ENCODE assay signal across 14 mouse cellular contexts in the genomic region with DNA sequence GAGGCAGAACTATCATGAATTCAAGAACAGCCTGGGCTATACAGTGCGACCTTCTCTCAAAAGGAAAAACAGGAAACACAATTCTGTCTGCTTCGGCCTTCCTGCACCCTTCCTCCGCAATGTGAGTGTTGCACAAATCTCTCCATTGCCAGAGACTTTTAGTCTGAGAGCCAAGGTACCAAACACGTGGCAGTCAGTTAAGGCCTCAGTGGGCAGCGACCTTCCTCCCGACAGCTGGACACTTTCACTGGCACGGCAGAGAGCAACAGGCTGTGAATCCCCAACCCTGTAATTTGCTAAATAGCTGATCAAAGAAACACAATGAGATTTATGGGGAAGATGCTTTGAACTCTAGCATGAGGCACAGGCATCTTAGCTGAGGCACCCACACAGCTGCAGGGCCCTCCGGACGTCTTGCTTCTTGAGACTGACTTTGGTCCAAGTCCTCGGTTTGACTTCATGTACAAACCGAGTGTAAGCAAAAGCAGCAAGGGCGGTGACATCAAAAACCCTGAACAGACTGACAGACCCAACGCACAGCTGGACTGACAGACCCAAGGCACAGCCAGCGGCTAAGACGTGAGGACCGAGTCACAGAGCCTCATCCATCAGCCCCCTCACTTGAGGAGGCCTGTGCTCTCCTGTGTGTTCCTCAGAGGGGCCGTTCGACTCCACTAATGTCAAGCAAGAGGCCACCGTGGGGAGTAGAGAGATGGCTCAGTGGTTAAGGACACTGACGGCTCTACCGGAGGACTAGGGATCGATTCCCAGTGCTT.
DNase-seq lines count a peak whose midpoint lies in the region; ATAC-seq and TF ChIP-seq lines count a peak whose summit lies in the region.
"Had no signal": no experiment of that assay in that cellular context is flagged by ENCODE, and none has a peak within 500 bp of the region (broad histone marks: within the 10 kb centered on the region; RNA-seq: fewer than 3 reads in every experiment).

No protein-coding gene starts in this region.

- no peaks in the 10 kb centered on the region for H3K9me3 ChIP-seq in kidney, embryonic 16.5 days (ENCODE audit: low read length)
- H3K9me3 ChIP-seq: embryonic facial prominence, embryonic 15.5 days; forebrain, embryonic 12.5 days; hindbrain, embryonic 10.5 days; intestine, embryonic 15.5 days; limb, embryonic 15.5 days; neural tube, embryonic 15.5 days had no signal

- intact Hi-C loops in heart, adult 2 months (cut with DNase I), result no loop called here
- intact Hi-C loops in heart, postnatal 14 days (cut with DNase I), result no loop called here

- no peak overlapping the region for H3K9ac ChIP-seq in heart, adult 2 months (ENCODE audit: low read depth, low read length)
- no peak overlapping the region for H3K9ac ChIP-seq in kidney, embryonic 16.5 days (replicated peaks; ENCODE audit: low read length)
- H3K9ac ChIP-seq: embryonic facial prominence, embryonic 15.5 days; forebrain, embryonic 12.5 days; intestine, embryonic 15.5 days; limb, embryonic 15.5 days; neural tube, embryonic 15.5 days had no signal

- peaks cover 16% of the 10 kb centered on the region for H3K4me1 ChIP-seq in heart, adult 2 months (ENCODE audit: control insufficient read depth, insufficient read depth, low read length)
- peaks cover 35% of the 10 kb centered on the region for H3K4me1 ChIP-seq in kidney, embryonic 16.5 days (ENCODE audit: insufficient read depth, low read length)
- H3K4me1 ChIP-seq: forebrain, embryonic 12.5 days had no signal

- no peak for TF ChIP-seq POLR2A in heart, adult 2 months (IDR thresholded peaks at IDR 0.05; ENCODE audit: insufficient read depth, low read depth, low read length)

- peak overlapping the region; percentile 41 for H3K27ac ChIP-seq in heart, adult 2 months
- no peak overlapping the region for H3K27ac ChIP-seq in kidney, embryonic 16.5 days (ENCODE audit: low read length)
- H3K27ac ChIP-seq: embryonic facial prominence, embryonic 15.5 days; forebrain, embryonic 12.5 days; hindbrain, embryonic 10.5 days; intestine, embryonic 15.5 days; limb, embryonic 15.5 days; neural tube, embryonic 15.5 days had no signal

- no peaks in the 10 kb centered on the region for H3K36me3 ChIP-seq in heart, adult 2 months (ENCODE audit: control insufficient read depth, insufficient read depth, low read length)
- H3K36me3 ChIP-seq in kidney, embryonic 16.5 days (ENCODE audit: insufficient read depth, low read length), result no peaks in the 10 kb centered on the region
- H3K36me3 ChIP-seq: embryonic facial prominence, embryonic 15.5 days; forebrain, embryonic 12.5 days; intestine, embryonic 15.5 days; limb, embryonic 15.5 days; neural tube, embryonic 15.5 days had no signal

- H3K4me2 ChIP-seq in kidney, embryonic 16.5 days (replicated peaks; ENCODE audit: low read depth, low read length), result no peak overlapping the region
- H3K4me2 ChIP-seq: embryonic facial prominence, embryonic 15.5 days; forebrain, embryonic 12.5 days; intestine, embryonic 15.5 days; limb, embryonic 15.5 days; neural tube, embryonic 15.5 days had no signal

- peaks cover 5% of the 10 kb centered on the region; the same call in 1 of the 2 replicates for H3K79me2 ChIP-seq in heart, adult 2 months (replicated peaks; ENCODE audit: control insufficient read depth, insufficient read depth, low read length)

- no peak for TF ChIP-seq CTCF in heart, adult 2 months (IDR thresholded peaks at IDR 0.05)

- no peak for TF ChIP-seq EP300 in heart, adult 2 months (IDR thresholded peaks at IDR 0.05; ENCODE audit: insufficient read depth, low read depth, low read length)

- WGBS in heart, adult 2 months, result 69% methylated on average over 22 of the region's 22 CpGs
- WGBS in kidney, embryonic 16.5 days, result 50% methylated on average over 22 of the region's 22 CpGs

- no peak overlapping the region for H3K4me3 ChIP-seq in heart, adult 2 months
- no peak overlapping the region for H3K4me3 ChIP-seq in kidney, embryonic 16.5 days (ENCODE audit: low read length)
- H3K4me3 ChIP-seq: embryonic facial prominence, embryonic 15.5 days; forebrain, embryonic 12.5 days; hindbrain, embryonic 10.5 days; intestine, embryonic 15.5 days; limb, embryonic 15.5 days; neural tube, embryonic 15.5 days had no signal

- DNase-seq in heart, adult 2 months, result peak in 1 of 2 experiments; percentile 54
- no peak for DNase-seq in heart, postnatal 14 days
- no peak for DNase-seq in kidney, postnatal 14 days
- DNase-seq in induced T-regulatory cell, adult 2 months (ENCODE audit: low read depth), result peak; percentile 21
- DNase-seq in lung, postnatal 4 days, result peak; percentile 36 to 84
- no peak for DNase-seq in cerebellum, adult 9-10 months
- DNase-seq: cerebellum, adult 11-12 months had no signal

- H3K27me3 ChIP-seq in heart, adult 2 months (ENCODE audit: control insufficient read depth, insufficient read depth, low read length), result no peaks in the 10 kb centered on the region
- H3K27me3 ChIP-seq in kidney, embryonic 16.5 days (ENCODE audit: insufficient read depth, low read length), result no peaks in the 10 kb centered on the region
- H3K27me3 ChIP-seq: embryonic facial prominence, embryonic 15.5 days; forebrain, embryonic 12.5 days; intestine, embryonic 15.5 days; limb, embryonic 15.5 days; neural tube, embryonic 15.5 days had no signal

- ATAC-seq in kidney, embryonic 16.5 days (ENCODE audit: low FRiP score, low TSS enrichment), result 0 out of 2 replicates have a peak, but pooled peaks have one; percentile 14
- ATAC-seq: intestine, embryonic 15.5 days had no signal

Comparison
In these comparisons a context has a peak if more than half of its experiments do, and no peak if none do; other contexts are left out.
1. DNase-seq: peak in induced T-regulatory cell, adult 2 months (single experiment) and lung, postnatal 4 days (2 of 2); none in heart, postnatal 14 days (0 of 2), kidney, postnatal 14 days (single experiment) and cerebellum, adult 9-10 months (single experiment).